ENCODE assay signal across 7 mouse cellular contexts in the genomic region with DNA sequence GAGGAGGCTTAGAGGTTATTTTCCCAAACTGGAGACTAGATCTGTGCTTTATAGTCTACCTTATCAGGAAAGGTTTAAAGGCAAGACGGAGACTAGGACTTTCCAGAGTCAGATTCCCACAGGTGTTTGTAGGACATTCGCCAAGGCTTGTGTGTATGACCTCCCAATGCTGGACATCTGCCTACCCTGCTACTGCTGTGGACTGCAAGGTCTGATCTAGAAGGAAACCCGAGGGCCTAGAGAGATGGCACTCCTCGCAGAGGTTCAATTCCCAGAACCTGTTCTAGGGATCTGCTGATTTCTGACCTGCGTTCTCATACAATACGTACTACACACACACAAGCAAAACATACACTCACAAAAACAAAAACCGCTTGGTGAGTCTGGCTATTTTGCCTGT. TPM values are rescaled to one million over a fixed set of nuclear protein-coding genes. Genes with fewer than 3 reads are reported as not detected.
DNase-seq lines count a peak whose midpoint lies in the region; ATAC-seq lines count a peak whose summit lies in the region.

No protein-coding gene starts in this region.

- H3K27me3 ChIP-seq in kidney, embryonic 14.5 days (ENCODE audit: control insufficient read depth, insufficient read depth, low read length) = no peaks in the 10 kb centered on the region
- H3K27me3 ChIP-seq in hindbrain, embryonic 11.5 days (ENCODE audit: control insufficient read depth, insufficient read depth, low read length) = no peaks in the 10 kb centered on the region
- 0 out of 2 replicates have a peak, but pooled peaks cover 8% of the 10 kb centered on the region for H3K27me3 ChIP-seq in midbrain, embryonic 14.5 days (ENCODE audit: control insufficient read depth, insufficient read depth, low read length)

- no peak for ATAC-seq in kidney, embryonic 14.5 days (ENCODE audit: low FRiP score, low TSS enrichment)
- ATAC-seq in hindbrain, embryonic 11.5 days (ENCODE audit: low FRiP score) = no peak
- ATAC-seq in midbrain, embryonic 14.5 days (ENCODE audit: low FRiP score, low TSS enrichment) = no peak

- no peaks in the 10 kb centered on the region for H3K9me3 ChIP-seq in kidney, embryonic 14.5 days (ENCODE audit: control insufficient read depth, low read length)
- H3K9me3 ChIP-seq in hindbrain, embryonic 11.5 days (ENCODE audit: control insufficient read depth, low read length) = no peaks in the 10 kb centered on the region
- no peaks in the 10 kb centered on the region for H3K9me3 ChIP-seq in midbrain, embryonic 14.5 days (ENCODE audit: control insufficient read depth, low read length)

- peak overlapping the region; percentile 96; the same call in 1 of the 2 replicates for H3K9ac ChIP-seq in kidney, embryonic 14.5 days (ENCODE audit: low read depth, low read length)
- no peak overlapping the region for H3K9ac ChIP-seq in hindbrain, embryonic 11.5 days (ENCODE audit: low read depth, low read length)
- H3K9ac ChIP-seq in midbrain, embryonic 14.5 days (replicated peaks; ENCODE audit: low read length) = no peak overlapping the region

- H3K4me1 ChIP-seq in kidney, embryonic 14.5 days (ENCODE audit: control insufficient read depth, insufficient read depth, low read length) = peaks cover 33% of the 10 kb centered on the region
- peaks cover 3% of the 10 kb centered on the region; the same call in 1 of the 2 replicates for H3K4me1 ChIP-seq in hindbrain, embryonic 11.5 days (replicated peaks; ENCODE audit: control insufficient read depth, insufficient read depth, low read length)
- H3K4me1 ChIP-seq in midbrain, embryonic 14.5 days (ENCODE audit: control insufficient read depth, insufficient read depth, low read length) = peaks cover 12% of the 10 kb centered on the region; the same call in 1 of the 2 replicates

- H3K36me3 ChIP-seq in kidney, embryonic 14.5 days (ENCODE audit: control insufficient read depth, insufficient read depth, low read length) = no peaks in the 10 kb centered on the region
- H3K36me3 ChIP-seq in hindbrain, embryonic 11.5 days (ENCODE audit: control insufficient read depth, insufficient read depth, low read length) = no peaks in the 10 kb centered on the region
- no peaks in the 10 kb centered on the region for H3K36me3 ChIP-seq in midbrain, embryonic 14.5 days (ENCODE audit: control insufficient read depth, insufficient read depth, low read length)

- peak overlapping the region; percentile 88; the same call in 1 of the 2 replicates for H3K4me3 ChIP-seq in kidney, embryonic 14.5 days (ENCODE audit: low read length)
- H3K4me3 ChIP-seq in hindbrain, embryonic 11.5 days (ENCODE audit: low read depth, low read length) = no peak overlapping the region
- no peak overlapping the region for H3K4me3 ChIP-seq in midbrain, embryonic 14.5 days (replicated peaks; ENCODE audit: low read depth, low read length)

- WGBS in kidney, embryonic 14.5 days = 45% methylated on average over 7 of the region's 7 CpGs
- 58% methylated on average over 7 of the region's 7 CpGs for WGBS in hindbrain, embryonic 11.5 days
- WGBS in midbrain, embryonic 14.5 days = 59% methylated on average over 7 of the region's 7 CpGs

- peak overlapping the region; percentile 77; the same call in 1 of the 2 replicates for H3K4me2 ChIP-seq in kidney, embryonic 14.5 days (replicated peaks; ENCODE audit: low read depth, low read length)
- H3K4me2 ChIP-seq in hindbrain, embryonic 11.5 days (replicated peaks; ENCODE audit: low read depth, low read length) = no peak overlapping the region
- peak overlapping the region; percentile 89 for H3K4me2 ChIP-seq in midbrain, embryonic 14.5 days (ENCODE audit: low read length)

- H3K27ac ChIP-seq in kidney, embryonic 14.5 days (ENCODE audit: low read depth, low read length) = no peak overlapping the region
- no peak overlapping the region for H3K27ac ChIP-seq in hindbrain, embryonic 11.5 days (ENCODE audit: low read depth, low read length)
- no peak overlapping the region for H3K27ac ChIP-seq in midbrain, embryonic 14.5 days (replicated peaks; ENCODE audit: low read depth, low read length)

- DNase-seq in kidney, adult 18-20 months = no peak
- DNase-seq in c-Kit-positive CD71-positive TER-119-positive erythroid progenitor cells, embryonic 14.5 days (ENCODE audit: low spot score) = peak; percentile 25
- DNase-seq in hindbrain, embryonic 11.5 days (ENCODE audit: low spot score) = peak; percentile 27
- peak; percentile 20 for DNase-seq in midbrain, embryonic 14.5 days
- no peak for DNase-seq in left cerebral cortex, adult 9 months (ENCODE audit: low spot score in 2 of 2)
- no peak for DNase-seq in left cerebral cortex, adult 8-10 months (ENCODE audit: low spot score in 2 of 2)

RNA-seq across cellular contexts. Expression of gene Phlda1, which starts 0.7 kb away (rescaled TPM):
- 42.3 and 44.6 TPM in 2 replicates for polyA plus RNA-seq in kidney, embryonic 14.5 days (2014; fragmentation: Nextera tagmentation; extraction: Ambion mirVana)
- polyA plus RNA-seq in hindbrain, embryonic 11.5 days (2014; fragmentation: Nextera tagmentation; extraction: Ambion mirVana) = 30.0 TPM in 2 replicates
- 27.9 and 33.2 TPM in 2 replicates for polyA plus RNA-seq in midbrain, embryonic 14.5 days (2014; fragmentation: Nextera tagmentation; extraction: Ambion mirVana)
- total RNA-seq in left cerebral cortex, adult 8-10 months (2022) = 10 to 100 TPM; 24.1 to 31.4 (median 25.1) TPM

RNA-seq across cellular contexts. Expression of gene Nap1l1, which starts 32.4 kb away (rescaled TPM):
- 315 and 346 TPM in 2 replicates for polyA plus RNA-seq in kidney, embryonic 14.5 days (2014; fragmentation: Nextera tagmentation; extraction: Ambion mirVana)
- polyA plus RNA-seq in hindbrain, embryonic 11.5 days (2014; fragmentation: Nextera tagmentation; extraction: Ambion mirVana) = 372 and 407 TPM in 2 replicates
- polyA plus RNA-seq in midbrain, embryonic 14.5 days (2014; fragmentation: Nextera tagmentation; extraction: Ambion mirVana) = 182 and 206 TPM in 2 replicates
- total RNA-seq in left cerebral cortex, adult 8-10 months (2022) = 100 to 1,000 TPM; 212 to 237 (median 222) TPM

Comparison
In these comparisons a context has a peak if more than half of its experiments do, and no peak if none do; other contexts are left out.
1. DNase-seq: peak in c-Kit-positive CD71-positive TER-119-positive erythroid progenitor cells, embryonic 14.5 days (single experiment), hindbrain, embryonic 11.5 days (single experiment) and midbrain, embryonic 14.5 days (single experiment); none in kidney, adult 18-20 months (single experiment), left cerebral cortex, adult 9 months (0 of 2) and left cerebral cortex, adult 8-10 months (0 of 2).